Mouse (Mus musculus) stomach, postnatal 0 days (tissue): Measurements from ENCODE around the gene Metap1.

Experiments
- CTCF ChIP-seq: IDR thresholded peaks from 2 replicates; pipeline ENCODE4 v1.5.1; 2016; ENCODE audit warnings: antibody characterized with exemption, low read depth, mild to moderate bottlenecking, moderate library complexity
- EP300 ChIP-seq: optimal IDR thresholded peaks from 2 replicates; pipeline ENCODE3; 2016; ENCODE audit warnings: antibody characterized with exemption

- TF ChIP-seq EP300 (no peak), CTCF (no peak)
Measured at GRCm38 (mm10) chr3:138424247-138424646, 65.1 kb downstream of the Metap1 start.
